Mouse (Mus musculus) layer of hippocampus, postnatal 36 days (tissue): Measurements from ENCODE around the gene Gm7682. TPM values are rescaled to one million over a fixed set of nuclear protein-coding genes. Genes with fewer than 3 reads are reported as not detected.
"Not testable (repeated sequence)": the region's sequence is repeated elsewhere in the genome, so short reads cannot be mapped to it uniquely, and the experiment has no call there.

Source experiments
- DNase-seq, 2 experiments: peaks; one replicate each; pipeline ENCODE4 v3.0.0; 2022
- total RNA-seq, 2 experiments: library from RNA; stranded (reverse); gene quantifications; 2 replicates each; pipeline ENCODE4 v1.2.3; 2021

Gm7682 gene
- not detected for total RNA-seq

DNA sequence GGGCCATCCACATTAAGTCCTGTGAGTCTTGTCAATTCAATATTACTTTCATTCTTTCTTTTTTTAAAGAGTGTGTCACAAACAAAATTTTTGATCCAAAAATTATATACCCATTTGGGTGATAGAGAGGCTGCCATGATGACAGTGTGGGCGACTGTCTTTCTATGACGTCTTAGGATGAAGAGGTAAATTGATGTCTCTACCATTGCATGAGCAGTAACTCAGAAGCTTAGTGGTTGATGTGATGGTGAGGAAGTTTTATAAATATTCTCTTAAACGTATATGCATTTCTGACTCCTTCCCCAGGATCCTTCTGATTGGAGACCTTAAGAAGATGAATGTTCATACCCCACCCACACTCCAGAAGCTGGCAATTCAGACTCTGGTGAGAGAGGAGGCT is at the start of gene Gm7682:
Gm7682 (plus strand) TSS at position 301 of the 400 bp plus-strand sequence.
- DNase-seq = not testable (repeated sequence)

Other genes with a start within 250 kb of the Gm7682 start
- not detected for gene Gm3106, start 227.8 kb upstream of the Gm7682 start, total RNA-seq
- gene A430089I19Rik, start 139.0 kb upstream of the Gm7682 start, total RNA-seq = not detected
- not detected for gene Gm6502, start 131.3 kb upstream of the Gm7682 start, total RNA-seq
- not detected for gene AA792892, start 106.0 kb upstream of the Gm7682 start, total RNA-seq
- gene Gm3139, start 80.5 kb downstream of the Gm7682 start, total RNA-seq = not detected
- not detected for gene Gm3147, start 170.6 kb downstream of the Gm7682 start, total RNA-seq
- not detected for gene Gm6509, start 178.2 kb downstream of the Gm7682 start, total RNA-seq
- gene Gm6205, start 202.6 kb downstream of the Gm7682 start, total RNA-seq = not detected